Mouse (Mus musculus): Measurements from ENCODE around the gene Itpr1.

DNA sequence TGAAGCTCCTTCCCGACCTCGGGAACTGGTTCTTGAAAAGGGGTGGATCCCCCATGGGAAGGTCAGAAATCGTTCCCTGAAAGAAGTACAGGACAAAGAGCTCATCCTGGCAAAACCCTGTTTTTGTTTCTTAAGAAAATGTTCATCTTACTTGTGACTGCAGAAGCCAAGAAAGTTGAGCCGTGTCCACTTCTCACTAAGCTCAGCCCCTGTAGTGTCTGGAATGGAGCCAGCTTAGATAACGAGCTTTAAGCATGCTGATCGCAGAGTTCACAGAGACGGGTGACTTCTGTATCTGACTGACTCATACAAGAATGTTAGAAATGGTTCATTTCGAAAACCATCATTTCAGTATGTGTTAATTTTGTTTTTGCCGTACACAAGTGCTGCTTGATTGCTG, 297.2 kb downstream of the Itpr1 start:
- TF ChIP-seq POLR2A (IDR thresholded peaks at IDR 0.05; ENCODE audit: insufficient read depth, low read length) (no peak), EP300 (IDR thresholded peaks at IDR 0.05; ENCODE audit: insufficient read depth, low read depth, low read length) (no peak)

Measured in ES-Bruce4 (cell line).